Mouse (Mus musculus): ENCODE data around the gene Mcf2. TPM values are rescaled to one million over a fixed set of nuclear protein-coding genes. Genes with fewer than 3 reads are reported as not detected.

The Mcf2 gene
- not detected for polyA plus RNA-seq (2014; fragmentation: Illumina TruSeq; extraction: RNeasy Lipid Tissue Mini Kit (QIAGEN cat#74804); ENCODE audit: insufficient read depth, low read depth, low replicate concordance)

GRCm38 (mm10) chrX:60178744-60179458 is at the start of gene Mcf2:
TSS of gene Mcf2 (minus strand) at chrX:60179089.

Other genes starting within 250 kb of the Mcf2 start
- gene F9, start 179.6 kb downstream of the Mcf2 start, polyA plus RNA-seq (2014; fragmentation: Illumina TruSeq; extraction: RNeasy Lipid Tissue Mini Kit (QIAGEN cat#74804); ENCODE audit: insufficient read depth, low read depth, low replicate concordance) = 0.19 TPM

All from lung, adult 10 weeks (tissue).